Mouse (Mus musculus) small intestine, adult 2 months (tissue): ENCODE data around the gene Coasy.

Source experiments
- CTCF ChIP-seq: fragments of 200-500 bp; IDR thresholded peaks from 2 replicates; pipeline ENCODE4 v1.5.1; 2012; ENCODE audit warnings: low read depth, mild to moderate bottlenecking, control low read depth, inconsistent platforms, low read length, moderate library complexity, mixed read lengths; ENCODE audit not compliant: insufficient replicate concordance, insufficient read length; ENCODE audit errors: extremely low read depth
- POLR2A ChIP-seq: fragments of 200-500 bp; IDR thresholded peaks from 2 replicates; pipeline ENCODE4 v1.6.1; 2012; ENCODE audit warnings: low read depth, mild to moderate bottlenecking, control low read depth, inconsistent platforms, low read length, moderate library complexity

- TF ChIP-seq POLR2A (no peak), CTCF (no peak)
Observed at GRCm38 (mm10) chr11:101098231-101098630, 15.9 kb downstream of the Coasy start.
